Mouse (Mus musculus): Measurements from ENCODE around the gene Rars2. TPM values are rescaled to one million over a fixed set of nuclear protein-coding genes. Genes with fewer than 3 reads are reported as not detected.

Rars2 gene
- total and polyA plus RNA-seq, 3 experiments = 47.7 to 60.3 TPM; not detected in 1

DNA sequence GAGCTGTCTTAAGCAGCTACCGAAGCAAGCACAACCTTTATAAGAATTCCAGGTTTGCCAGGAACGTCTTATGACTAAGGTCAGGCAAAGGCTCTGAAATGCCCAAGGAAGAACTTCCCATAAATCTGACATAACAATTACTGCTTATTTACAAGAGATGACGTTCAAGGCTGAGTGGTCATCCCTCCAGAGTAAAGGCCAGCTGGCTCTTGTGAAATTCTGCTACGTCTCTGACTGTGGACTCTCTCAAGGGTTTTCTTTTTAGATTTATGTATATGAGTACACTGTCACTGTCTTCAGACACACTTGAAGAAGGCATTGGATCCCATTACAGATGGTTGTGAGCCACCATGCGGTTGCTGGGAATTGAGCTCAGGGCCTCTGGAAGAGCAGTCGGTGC, 11.6 kb downstream of the Rars2 start:
- H3K9ac ChIP-seq (ENCODE audit: control insufficient read depth, low read depth, low read length, poor library complexity, severe bottlenecking) = no peak overlapping the region
- TF ChIP-seq TCF12 (IDR thresholded peaks at IDR 0.05; ENCODE audit: low read depth, low read length) (no peak), RCOR1 (IDR thresholded peaks at IDR 0.05; ENCODE audit: low read depth, low read length) (no peak), BHLHE40 (IDR thresholded peaks at IDR 0.05; ENCODE audit: borderline replicate concordance, low read depth, low read length) (no peak), ELF1 (IDR thresholded peaks at IDR 0.05; ENCODE audit: low read depth, low read length) (no peak), KAT2A (conservative IDR thresholded peaks at IDR 0.05; ENCODE audit: low read depth, low read length) (no peak), SMC3 (IDR thresholded peaks at IDR 0.05; ENCODE audit: low read depth, low read length) (no peak)
- peaks cover 0 to 13% of the 10 kb centered on the region in 2 experiments; a peak in 2 of 4 replicates for H3K36me3 ChIP-seq (ENCODE audit: control insufficient read depth in 1 of 2, insufficient read depth in 2 of 2, low read length in 2 of 2)
- H3K27me3 ChIP-seq (ENCODE audit: control insufficient read depth in 1 of 2, insufficient read depth in 2 of 2, low read length in 2 of 2) = no peaks in the 10 kb centered on the region
- H3K27ac ChIP-seq (ENCODE audit: control insufficient read depth, low read depth, low read length) = no peak overlapping the region
- no peaks in the 10 kb centered on the region; the same call in 1 of the 2 replicates for H3K79me2 ChIP-seq (ENCODE audit: control insufficient read depth, insufficient read depth, low read length, poor library complexity)
- no peaks in the 10 kb centered on the region for H3K9me3 ChIP-seq (replicated peaks; ENCODE audit: insufficient read depth, low read length)
- DNase-seq (ENCODE audit: low read depth, low spot score) = no peak
- H3K4me3 ChIP-seq (ENCODE audit: control insufficient read depth in 1 of 2, insufficient read depth in 1 of 2, low read depth in 2 of 2, low read length in 2 of 2) = no peak overlapping the region
- H3K4me1 ChIP-seq (ENCODE audit: control insufficient read depth in 1 of 2, insufficient read depth in 2 of 2, low read length in 2 of 2) = no peaks in the 10 kb centered on the region

DNA sequence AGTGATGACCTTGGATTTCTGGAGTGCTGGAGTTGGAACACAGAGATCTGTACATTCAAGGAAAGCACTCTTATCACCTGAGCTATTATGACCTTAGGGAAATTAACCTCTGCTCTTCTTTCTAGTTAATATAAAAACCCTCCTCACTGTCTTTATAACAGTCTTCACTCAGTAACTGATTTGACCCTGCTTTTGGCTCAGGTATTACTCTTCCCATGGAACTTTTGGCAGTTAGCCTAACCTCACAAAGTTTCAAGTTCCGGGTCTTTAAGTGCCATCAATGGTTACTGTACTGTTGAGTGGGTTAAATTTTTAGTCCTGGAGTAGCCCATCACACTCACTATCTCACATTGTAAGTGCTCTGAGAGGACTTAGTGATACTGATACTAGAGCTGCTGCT, 15.2 kb downstream of the Rars2 start:
- TF ChIP-seq BHLHE40 (IDR thresholded peaks at IDR 0.05; ENCODE audit: borderline replicate concordance, low read depth, low read length) (no peak), ETS1 (IDR thresholded peaks at IDR 0.05; ENCODE audit: low read depth, low read length) (no peak), RAD21 (IDR thresholded peaks at IDR 0.05; ENCODE audit: low read depth, low read length) (no peak), POLR2AphosphoS5 (IDR thresholded peaks at IDR 0.05; ENCODE audit: borderline replicate concordance, low read depth, low read length) (no peak), ELF1 (IDR thresholded peaks at IDR 0.05; ENCODE audit: low read depth, low read length) (no peak), NELFE (IDR thresholded peaks at IDR 0.05; ENCODE audit: low read depth, low read length) (no peak), MXI1 (IDR thresholded peaks at IDR 0.05; ENCODE audit: low read depth, low read length) (no peak), ZNF384 (IDR thresholded peaks at IDR 0.05; ENCODE audit: low read depth, low read length) (no peak), JUND (IDR thresholded peaks at IDR 0.05; ENCODE audit: low read depth, low read length) (no peak), MAZ (IDR thresholded peaks at IDR 0.05; ENCODE audit: low read depth, low read length) (no peak), USF2 (IDR thresholded peaks at IDR 0.05; ENCODE audit: borderline replicate concordance in 1 of 2, insufficient read depth in 1 of 2, low read depth in 1 of 2, low read length in 2 of 2) (no peak), SIN3A (IDR thresholded peaks at IDR 0.05; ENCODE audit: low read length) (no peak), MYC (IDR thresholded peaks at IDR 0.05; ENCODE audit: low read depth, low read length) (no peak)
- H3K36me3 ChIP-seq (ENCODE audit: control insufficient read depth in 1 of 2, insufficient read depth in 2 of 2, low read length in 2 of 2) = peaks cover 0 to 7% of the 10 kb centered on the region in 2 experiments; a peak in 2 of 4 replicates
- DNase-seq (ENCODE audit: low read depth, low spot score) = no peak
- no peaks in the 10 kb centered on the region; the same call in 1 of the 2 replicates for H3K79me2 ChIP-seq (ENCODE audit: control insufficient read depth, insufficient read depth, low read length, poor library complexity)
- no peak overlapping the region for H3K4me3 ChIP-seq (ENCODE audit: control insufficient read depth in 1 of 2, insufficient read depth in 1 of 2, low read depth in 2 of 2, low read length in 2 of 2)
- H3K9me3 ChIP-seq (replicated peaks; ENCODE audit: insufficient read depth, low read length) = no peaks in the 10 kb centered on the region
- H3K9ac ChIP-seq (ENCODE audit: control insufficient read depth, low read depth, low read length, poor library complexity, severe bottlenecking) = no peak overlapping the region
- H3K27ac ChIP-seq (ENCODE audit: control insufficient read depth, low read depth, low read length) = no peak overlapping the region
- no peaks in the 10 kb centered on the region for H3K4me1 ChIP-seq (ENCODE audit: control insufficient read depth in 1 of 2, insufficient read depth in 2 of 2, low read length in 2 of 2)
- H3K27me3 ChIP-seq (ENCODE audit: control insufficient read depth in 1 of 2, insufficient read depth in 2 of 2, low read length in 2 of 2) = no peaks in the 10 kb centered on the region

All from MEL (cell line).